Mouse (Mus musculus) embryonic facial prominence, embryonic 10.5 days (tissue): ENCODE measurements at regions not wholly inside any gene's neighbourhood (a gene's known extent, or its start where the extent isn't known, plus 50 kb on each side); places are given as distances from the start of the nearest gene placed in this dataset.

Experiments
- DNase-seq: peaks from one replicate; pipeline ENCODE4 v3.0.0-alpha.2; 2017; ENCODE audit warnings: low spot score
- H3K27ac ChIP-seq: fragments of 300-500 bp; sonication (generic); replicated peaks from 2 replicates; pipeline ENCODE4 v1.5.1; 2016; ENCODE audit warnings: mild to moderate bottlenecking
- H3K27me3 ChIP-seq: fragments of 300-500 bp; sonication (generic); replicated peaks from 2 replicates; pipeline ENCODE4 v1.6.1; 2016; ENCODE audit warnings: low read depth, mild to moderate bottlenecking; ENCODE audit not compliant: poor library complexity, severe bottlenecking
- H3K36me3 ChIP-seq: fragments of 300-500 bp; sonication (generic); replicated peaks from 2 replicates; pipeline ENCODE4 v1.6.1; 2016; ENCODE audit warnings: mild to moderate bottlenecking, moderate library complexity
- H3K4me1 ChIP-seq: fragments of 300-500 bp; sonication (generic); 2 replicates; pipeline ENCODE4 v1.6.1; 2016
- H3K4me3 ChIP-seq: fragments of 300-500 bp; sonication (generic); 2 replicates; pipeline ENCODE4 v1.5.1; 2016; ENCODE audit warnings: mild to moderate bottlenecking, moderate library complexity
- H3K9me3 ChIP-seq: fragments of 300-500 bp; sonication (generic); 2 replicates; pipeline ENCODE4 v1.6.1; 2016; ENCODE audit warnings: mild to moderate bottlenecking
- WGBS: fragments of 180-500 bp; shearing (Covaris S2); methylation state at CpG from one replicate; pipeline ENCODE4 v1.1.7; 2016; 5-methylcytosine and 5-hydroxymethylcytosine counted together

- Histone ChIP-seq H3K27ac (0 out of 2 replicates have a peak overlapping the region, but pooled peaks have one; percentile 24), H3K4me3 (no peak overlapping the region), H3K4me1 (peaks cover 29% of the 10 kb centered on the region), H3K9me3 (no peaks in the 10 kb centered on the region), H3K36me3 (no peaks in the 10 kb centered on the region), H3K27me3 (peaks cover 16% of the 10 kb centered on the region)
- DNase-seq: no peak
- 71% methylated on average over 13 of the region's 13 CpGs for WGBS
Observed at GRCm38 (mm10) chr19:53453317-53453947, 63.1 kb upstream of the Smndc1 start.

GRCm38 (mm10) chr19:53452360-53452759, 62.0 kb upstream of the Smndc1 start:
- 37% methylated on average over 3 of the region's 3 CpGs for WGBS
- H3K27ac ChIP-seq: no peak overlapping the region
- H3K9me3 ChIP-seq: no peaks in the 10 kb centered on the region
- H3K27me3 ChIP-seq: peaks cover 13% of the 10 kb centered on the region; the same call in 1 of the 2 replicates
- DNase-seq: no peak
- no peaks in the 10 kb centered on the region for H3K36me3 ChIP-seq
- no peak overlapping the region for H3K4me3 ChIP-seq
- peaks cover 23% of the 10 kb centered on the region for H3K4me1 ChIP-seq

- Histone ChIP-seq H3K4me3 (no peak overlapping the region), H3K27ac (no peak overlapping the region), H3K4me1 (peaks cover 32% of the 10 kb centered on the region), H3K27me3 (peaks cover 22% of the 10 kb centered on the region), H3K36me3 (no peaks in the 10 kb centered on the region), H3K9me3 (no peaks in the 10 kb centered on the region)
- no peak for DNase-seq
- 83% methylated on average over 13 of the region's 13 CpGs for WGBS
Observed at GRCm38 (mm10) chr19:53451388-53451922, 61.1 kb upstream of the Smndc1 start.

GRCm38 (mm10) chr19:53450624-53451387, 60.4 kb upstream of the Smndc1 start:
- Histone ChIP-seq H3K36me3 (no peaks in the 10 kb centered on the region), H3K27me3 (peaks cover 28% of the 10 kb centered on the region), H3K27ac (no peak overlapping the region), H3K9me3 (no peaks in the 10 kb centered on the region), H3K4me1 (peaks cover 35% of the 10 kb centered on the region), H3K4me3 (no peak overlapping the region)
- DNase-seq: no peak
- 84% methylated on average over 17 of the region's 17 CpGs for WGBS

GRCm38 (mm10) chr19:53449137-53449783, 58.9 kb upstream of the Smndc1 start:
- H3K27ac ChIP-seq: no peak overlapping the region
- H3K36me3 ChIP-seq: no peaks in the 10 kb centered on the region
- 87% methylated on average over 17 of the region's 17 CpGs for WGBS
- no peaks in the 10 kb centered on the region for H3K9me3 ChIP-seq
- no peak overlapping the region for H3K4me3 ChIP-seq
- H3K27me3 ChIP-seq: peaks cover 36% of the 10 kb centered on the region
- peaks cover 44% of the 10 kb centered on the region for H3K4me1 ChIP-seq
- DNase-seq: no peak

GRCm38 (mm10) chr19:53448206-53448605, 57.8 kb upstream of the Smndc1 start:
- no peaks in the 10 kb centered on the region for H3K36me3 ChIP-seq
- 87% methylated on average over 10 of the region's 10 CpGs for WGBS
- H3K4me3 ChIP-seq: no peak overlapping the region
- peaks cover 34% of the 10 kb centered on the region for H3K4me1 ChIP-seq
- DNase-seq: no peak
- no peak overlapping the region for H3K27ac ChIP-seq
- H3K27me3 ChIP-seq: peaks cover 36% of the 10 kb centered on the region
- H3K9me3 ChIP-seq: no peaks in the 10 kb centered on the region

- Histone ChIP-seq H3K27ac (no peak overlapping the region), H3K27me3 (peaks cover 36% of the 10 kb centered on the region), H3K9me3 (no peaks in the 10 kb centered on the region), H3K36me3 (no peaks in the 10 kb centered on the region), H3K4me1 (peaks cover 30% of the 10 kb centered on the region), H3K4me3 (no peak overlapping the region)
- WGBS: 79% methylated on average over 6 of the region's 6 CpGs
- no peak for DNase-seq
Observed at GRCm38 (mm10) chr19:53447754-53448153, 57.4 kb upstream of the Smndc1 start.

GRCm38 (mm10) chr19:53446216-53446615, 55.8 kb upstream of the Smndc1 start:
- no peak overlapping the region for H3K27ac ChIP-seq
- peaks cover 23% of the 10 kb centered on the region for H3K4me1 ChIP-seq
- no peak for DNase-seq
- 68% methylated on average over 5 of the region's 5 CpGs for WGBS
- no peaks in the 10 kb centered on the region for H3K9me3 ChIP-seq
- H3K27me3 ChIP-seq: peaks cover 40% of the 10 kb centered on the region
- no peak overlapping the region for H3K4me3 ChIP-seq
- no peaks in the 10 kb centered on the region for H3K36me3 ChIP-seq

- no peaks in the 10 kb centered on the region for H3K36me3 ChIP-seq
- H3K9me3 ChIP-seq: no peaks in the 10 kb centered on the region
- H3K27ac ChIP-seq: no peak overlapping the region
- no peak overlapping the region for H3K4me3 ChIP-seq
- H3K27me3 ChIP-seq: peaks cover 37% of the 10 kb centered on the region
- 37% methylated on average over 5 of the region's 5 CpGs for WGBS
- peaks cover 30% of the 10 kb centered on the region for H3K4me1 ChIP-seq
- DNase-seq: no peak
Observed at GRCm38 (mm10) chr19:53444646-53445045, 54.3 kb upstream of the Smndc1 start.

- no peak overlapping the region for H3K27ac ChIP-seq
- 86% methylated on average over 22 of the region's 22 CpGs for WGBS
- peaks cover 33% of the 10 kb centered on the region for H3K27me3 ChIP-seq
- H3K36me3 ChIP-seq: no peaks in the 10 kb centered on the region
- DNase-seq: no peak
- H3K4me1 ChIP-seq: peaks cover 30% of the 10 kb centered on the region
- H3K9me3 ChIP-seq: no peaks in the 10 kb centered on the region
- no peak overlapping the region for H3K4me3 ChIP-seq
Observed at GRCm38 (mm10) chr19:53442756-53443654, 52.6 kb upstream of the Smndc1 start.

- H3K27ac ChIP-seq: no peak overlapping the region
- no peaks in the 10 kb centered on the region for H3K9me3 ChIP-seq
- H3K36me3 ChIP-seq: no peaks in the 10 kb centered on the region
- no peak overlapping the region for H3K4me3 ChIP-seq
- DNase-seq: no peak
- peaks cover 33% of the 10 kb centered on the region for H3K4me1 ChIP-seq
- peaks cover 27% of the 10 kb centered on the region for H3K27me3 ChIP-seq
- WGBS: 88% methylated on average over 4 of the region's 4 CpGs
Observed at GRCm38 (mm10) chr19:53442132-53442610, 51.8 kb upstream of the Smndc1 start.
